Mouse (Mus musculus) heart, postnatal 0 days (tissue): ENCODE measurements around the gene Mon1b.

Experiments
- CTCF ChIP-seq: IDR thresholded peaks from 2 replicates; pipeline ENCODE4 v1.5.1; 2016; ENCODE audit warnings: antibody characterized with exemption, control low read depth, low read depth
- EP300 ChIP-seq: IDR thresholded peaks from 2 replicates; pipeline ENCODE4 v1.6.1; 2016; ENCODE audit warnings: antibody characterized with exemption, low read depth

GRCm38 (mm10) chr8:113664544-113664943 is 29.2 kb downstream of the Mon1b start:
- TF ChIP-seq EP300: no peak
- TF ChIP-seq CTCF: peak; percentile 99
